Mouse (Mus musculus): ENCODE measurements around the gene Krt73.

- no peak for TF ChIP-seq EP300 (IDR thresholded peaks at IDR 0.05)
- TF ChIP-seq CTCF (IDR thresholded peaks at IDR 0.05): peak; percentile 92
These were observed 29.4 kb downstream of the Krt73 start for GRCm38 (mm10) chr15:101772711-101773081.
